Mouse (Mus musculus): ENCODE results near the gene Cflar. TPM values are rescaled to one million over a fixed set of nuclear protein-coding genes. Genes with fewer than 3 reads are reported as not detected.
"Not testable (repeated sequence)": the region's sequence is repeated elsewhere in the genome, so short reads cannot be mapped to it uniquely, and the experiment has no call there.

Gene Cflar
- 46.8 and 49.2 TPM in 2 replicates for total RNA-seq (2012; rRNA removed)
- 81.1 and 82.0 TPM in 2 replicates for total RNA-seq (2014; rRNA removed)
- 28.3 and 35.7 TPM in 2 replicates for polyA plus RNA-seq (2012; ENCODE audit: insufficient read length, low read depth)

DNA sequence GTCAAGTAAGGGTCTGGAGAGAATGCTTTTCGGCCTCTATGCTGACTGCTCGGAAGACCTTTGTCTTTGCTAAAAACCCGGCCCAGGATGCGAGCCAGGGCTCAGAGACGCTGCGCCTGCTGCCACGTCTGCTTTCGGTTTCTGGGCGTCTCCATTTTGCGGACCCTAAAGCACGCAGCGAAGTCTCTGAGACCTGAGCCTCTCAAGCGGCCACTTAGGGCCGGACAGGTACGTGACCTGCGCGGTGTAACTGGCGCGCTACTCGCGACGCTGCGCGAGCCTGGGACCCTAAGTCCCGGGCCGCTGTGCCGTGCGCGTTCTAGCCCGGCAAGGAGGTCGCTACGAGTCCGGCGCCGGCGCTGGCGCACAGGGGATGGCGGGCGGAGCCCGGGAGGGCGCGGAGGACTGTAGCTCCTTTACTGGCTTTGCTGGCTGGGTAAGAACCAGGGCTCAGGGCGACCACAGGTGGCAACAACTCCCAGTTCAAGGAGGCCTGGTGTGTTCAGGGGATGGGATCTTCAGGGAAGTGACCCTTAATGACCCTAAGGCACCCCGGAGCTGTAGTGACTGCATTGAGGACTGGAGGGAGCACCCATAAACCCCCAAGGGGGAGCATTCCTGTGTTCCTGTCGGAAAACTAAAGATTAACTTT lies at the start of gene Cflar:
Cflar (plus strand) TSS at position 144 of the 652 bp plus-strand sequence.
- dilution Hi-C loops (cut with MboI; ENCODE audit: extremely low pct_ligation_motif_present, extremely low pct_unique_long_range_greater_than_20kb, low sequenced_read_pairs): no loop called here
- H3K27me3 ChIP-seq (replicated peaks): no peaks in the 10 kb centered on the region
- H3K4me2 ChIP-seq (ENCODE audit: insufficient read depth, low read depth, poor library complexity, severe bottlenecking): peak within 1 kb of the TSS; percentile 97
- peak within 1 kb of the TSS; percentile 96 for H3K27ac ChIP-seq (ENCODE audit: insufficient read depth, low read depth)
- H3K36me3 ChIP-seq (replicated peaks in 1 of 2; ENCODE audit: control insufficient read depth in 1 of 2, insufficient read depth in 1 of 2, low read length in 1 of 2): peaks cover 8 to 15% of the 10 kb centered on the region in 2 experiments
- in situ Hi-C loops (cut with MboI; ENCODE audit: low pct_ligation_motif_present, low pct_unique_long_range_greater_than_20kb, low sequenced_read_pairs): no loop called here
- peak within 1 kb of the TSS; percentile 64 to 74 (median 74) for H3K4me3 ChIP-seq (replicated peaks in 1 of 3; ENCODE audit: low read depth in 2 of 3, low read length in 2 of 3, poor library complexity in 1 of 3)
- peak; percentile 60 for DNase-seq (ENCODE audit: extremely low read depth)
- H3K4me1 ChIP-seq (ENCODE audit: control insufficient read depth in 1 of 2, insufficient read depth in 2 of 2): peaks cover 0 to 22% of the 10 kb centered on the region in 2 experiments; a peak in 2 of 4 replicates
- H3K9ac ChIP-seq (ENCODE audit: insufficient read depth, low read depth): peak within 1 kb of the TSS; percentile 60
- peaks cover 2% of the 10 kb centered on the region for H3K9me3 ChIP-seq (replicated peaks; ENCODE audit: low read length)
- TF ChIP-seq POLR2A (IDR thresholded peaks at IDR 0.05; ENCODE audit: low read depth, low read length) (peak; percentile 72), POLR2AphosphoS2 (IDR thresholded peaks at IDR 0.05; ENCODE audit: low read depth, low read length) (0 out of 2 replicates have a peak, but pooled peaks have one; percentile 27), GABPA (IDR thresholded peaks at IDR 0.05; ENCODE audit: insufficient replicate concordance, low read depth, low read length) (no peak), JUN (IDR thresholded peaks at IDR 0.05; ENCODE audit: insufficient read depth, low read depth, low read length) (no peak), MAX (IDR thresholded peaks at IDR 0.05; ENCODE audit: low read length) (0 out of 2 replicates have a peak, but pooled peaks have one; percentile 21), EP300 (IDR thresholded peaks at IDR 0.05; ENCODE audit: low read length) (0 out of 2 replicates have a peak, but pooled peaks have one; percentile 31), RCOR1 (conservative IDR thresholded peaks at IDR 0.05; ENCODE audit: low read depth, low read length) (0 out of 2 replicates have a peak, but pooled peaks have one; percentile 26), MXI1 (IDR thresholded peaks at IDR 0.05; ENCODE audit: low read depth, low read length) (0 out of 2 replicates have a peak, but pooled peaks have one; percentile 28), NRF1 (IDR thresholded peaks at IDR 0.05; ENCODE audit: low read depth, low read length) (peak; percentile 65), UBTF (IDR thresholded peaks at IDR 0.05; ENCODE audit: low read depth, low read length) (peak; percentile 95), NELFE (IDR thresholded peaks at IDR 0.05; ENCODE audit: low read depth, low read length) (peak; percentile 57), MYC (IDR thresholded peaks at IDR 0.05; ENCODE audit: low read depth, low read length) (0 out of 2 replicates have a peak, but pooled peaks have one; percentile 14), TBP (conservative IDR thresholded peaks at IDR 0.05; ENCODE audit: low read depth, low read length) (peak; percentile 30; the same call in 1 of the 2 replicates), SIN3A (IDR thresholded peaks at IDR 0.05; ENCODE audit: low read length) (peak; percentile 81), CHD2 (IDR thresholded peaks at IDR 0.05; ENCODE audit: low read length) (no peak), IRF4 (IDR thresholded peaks at IDR 0.05; ENCODE audit: low read depth, low read length) (0 out of 2 replicates have a peak, but pooled peaks have one; percentile 24), HCFC1 (IDR thresholded peaks at IDR 0.05; ENCODE audit: low read depth, low read length) (peak; percentile 11; the same call in 1 of the 2 replicates), SMC3 (IDR thresholded peaks at IDR 0.05; ENCODE audit: low read depth, low read length) (no peak)
- peaks cover 27% of the 10 kb centered on the region for H3K79me2 ChIP-seq (replicated peaks; ENCODE audit: control insufficient read depth, extremely low read depth, insufficient read depth, poor library complexity, severe bottlenecking)

DNA sequence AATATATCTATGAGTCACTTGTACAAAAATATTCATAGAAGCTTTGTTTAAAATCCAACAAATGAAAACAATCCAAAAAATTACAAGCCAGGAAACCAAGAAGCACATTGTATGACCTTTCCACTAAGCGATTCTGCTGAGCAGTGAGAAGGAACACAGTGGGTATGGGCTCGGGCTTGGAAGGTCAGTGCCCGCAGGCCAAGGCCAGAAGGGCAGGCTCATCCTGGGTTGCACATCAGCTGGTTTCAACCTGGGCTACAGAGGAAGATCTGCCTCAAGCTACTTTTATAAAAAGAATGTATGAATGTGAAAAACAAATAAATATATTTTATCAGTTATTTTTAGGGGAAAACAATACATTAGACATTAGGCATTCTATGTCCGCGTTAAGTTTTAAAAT lies 48.6 kb upstream of the Cflar start:
- H3K4me3 ChIP-seq (replicated peaks in 1 of 3; ENCODE audit: low read depth in 2 of 3, low read length in 2 of 3, poor library complexity in 1 of 3); H3K9me3 ChIP-seq (replicated peaks; ENCODE audit: low read length); H3K9ac ChIP-seq (ENCODE audit: insufficient read depth, low read depth); H3K36me3 ChIP-seq (replicated peaks in 1 of 2; ENCODE audit: control insufficient read depth in 1 of 2, insufficient read depth in 1 of 2, low read length in 1 of 2); H3K27ac ChIP-seq (ENCODE audit: insufficient read depth, low read depth); in situ Hi-C loops (cut with MboI; ENCODE audit: low pct_ligation_motif_present, low pct_unique_long_range_greater_than_20kb, low sequenced_read_pairs); dilution Hi-C loops (cut with MboI; ENCODE audit: extremely low pct_ligation_motif_present, extremely low pct_unique_long_range_greater_than_20kb, low sequenced_read_pairs); H3K27me3 ChIP-seq (replicated peaks); H3K79me2 ChIP-seq (replicated peaks; ENCODE audit: control insufficient read depth, extremely low read depth, insufficient read depth, poor library complexity, severe bottlenecking); H3K4me2 ChIP-seq (ENCODE audit: insufficient read depth, low read depth, poor library complexity, severe bottlenecking); DNase-seq (ENCODE audit: extremely low read depth); H3K4me1 ChIP-seq (ENCODE audit: control insufficient read depth in 1 of 2, insufficient read depth in 2 of 2): not testable (repeated sequence)

DNA sequence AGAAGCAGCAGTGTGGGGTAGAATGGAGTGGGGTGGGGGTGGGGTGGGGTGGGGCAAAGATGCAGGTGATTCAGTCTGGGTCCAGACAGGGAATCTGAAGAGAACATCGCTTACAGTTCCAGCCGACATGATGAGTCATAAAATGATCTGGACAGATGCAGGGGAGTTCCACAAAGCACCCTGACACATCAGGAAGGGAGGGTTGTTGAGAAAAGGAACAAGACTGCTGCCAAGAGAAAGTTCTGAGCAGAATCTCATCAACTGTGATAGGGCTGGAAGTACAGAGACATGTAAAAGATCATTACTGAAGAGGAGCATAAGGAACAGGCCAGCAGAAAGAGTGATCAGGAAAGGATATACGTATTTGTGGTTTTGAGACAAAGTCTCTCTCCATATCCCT lies 47.9 kb upstream of the Cflar start:
- H3K4me3 ChIP-seq (replicated peaks in 1 of 3; ENCODE audit: low read depth in 2 of 3, low read length in 2 of 3, poor library complexity in 1 of 3); H3K4me1 ChIP-seq (ENCODE audit: control insufficient read depth in 1 of 2, insufficient read depth in 2 of 2); H3K27me3 ChIP-seq (replicated peaks); in situ Hi-C loops (cut with MboI; ENCODE audit: low pct_ligation_motif_present, low pct_unique_long_range_greater_than_20kb, low sequenced_read_pairs); H3K36me3 ChIP-seq (replicated peaks in 1 of 2; ENCODE audit: control insufficient read depth in 1 of 2, insufficient read depth in 1 of 2, low read length in 1 of 2); H3K27ac ChIP-seq (ENCODE audit: insufficient read depth, low read depth); H3K79me2 ChIP-seq (replicated peaks; ENCODE audit: control insufficient read depth, extremely low read depth, insufficient read depth, poor library complexity, severe bottlenecking); H3K9me3 ChIP-seq (replicated peaks; ENCODE audit: low read length); H3K4me2 ChIP-seq (ENCODE audit: insufficient read depth, low read depth, poor library complexity, severe bottlenecking); DNase-seq (ENCODE audit: extremely low read depth); dilution Hi-C loops (cut with MboI; ENCODE audit: extremely low pct_ligation_motif_present, extremely low pct_unique_long_range_greater_than_20kb, low sequenced_read_pairs); H3K9ac ChIP-seq (ENCODE audit: insufficient read depth, low read depth): not testable (repeated sequence)

Data from CH12.LX (cell line).